Mouse (Mus musculus) right cerebral cortex, adult 2 months (tissue): ENCODE data around the gene Myo19.

ENCODE experiments used
- DNase-seq, 2 experiments: peaks; one replicate each; pipeline ENCODE4 v3.0.0; 2021 to 2022; ENCODE audit warnings: low spot score in 2 of 2

Gene Myo19

DNA sequence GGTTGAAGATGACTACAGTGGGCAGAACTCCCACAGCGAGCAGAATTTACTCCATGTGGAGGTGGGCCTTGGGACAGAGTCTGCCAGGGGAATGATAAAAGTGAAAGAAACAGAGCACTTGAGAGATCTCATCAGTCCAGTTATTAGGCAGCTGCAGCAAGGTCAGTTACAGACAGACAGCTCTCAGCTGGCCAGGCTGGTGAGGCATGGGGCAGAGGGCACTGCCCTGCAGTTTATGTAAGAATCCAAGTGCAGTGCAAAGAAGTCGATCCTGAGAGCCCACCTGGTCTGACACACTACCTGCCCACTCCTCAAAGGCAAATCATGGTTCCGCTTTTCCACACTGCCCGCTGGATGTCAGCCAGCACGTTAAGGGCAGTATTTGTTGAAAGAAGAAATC, 6.3 kb downstream of the Myo19 start:
- peak in 1 of 2 experiments; percentile 30 for DNase-seq

GRCm38 (mm10) chr11:84886767-84887511, 7.0 kb downstream of the Myo19 start:
- no peak for DNase-seq

DNA sequence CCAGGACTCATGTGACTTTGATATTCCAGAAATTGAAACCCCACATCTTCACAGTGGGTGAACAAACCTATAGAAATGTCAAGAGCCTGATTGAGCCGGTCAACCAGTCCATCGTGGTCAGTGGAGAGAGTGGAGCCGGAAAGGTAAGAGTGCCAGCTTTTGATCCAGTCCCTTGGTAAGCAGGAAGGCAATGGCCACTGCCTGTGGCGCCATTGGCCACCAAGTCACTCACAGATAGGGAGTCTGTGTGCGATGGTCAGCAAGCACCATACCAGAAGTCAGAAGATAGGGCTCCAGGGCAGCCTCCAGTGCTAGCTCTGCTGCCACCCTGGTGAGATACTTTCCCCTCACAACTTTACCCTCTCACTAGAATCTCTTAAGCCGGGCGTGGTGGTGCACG, 8.1 kb downstream of the Myo19 start:
- DNase-seq, result no peak

DNA sequence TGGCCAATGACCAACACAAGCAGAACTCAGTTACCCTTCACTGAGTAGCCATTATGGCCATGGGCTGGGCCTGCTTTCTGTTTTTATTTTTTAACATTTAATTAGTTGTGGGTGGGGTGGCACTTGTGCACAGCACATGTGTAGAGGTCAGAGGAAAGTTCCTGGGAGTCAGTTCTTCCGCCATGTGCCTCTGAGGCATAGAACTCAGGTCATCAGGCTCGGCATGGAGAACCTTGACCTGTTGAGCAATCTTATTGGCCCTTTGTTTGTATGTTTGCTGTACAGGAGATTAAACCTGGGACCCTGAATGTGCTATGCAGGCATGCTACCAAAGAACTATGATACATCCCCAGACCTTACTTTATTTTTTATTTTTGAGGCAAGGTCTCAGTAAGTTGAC, 9.5 kb downstream of the Myo19 start:
- no peak for DNase-seq

DNA sequence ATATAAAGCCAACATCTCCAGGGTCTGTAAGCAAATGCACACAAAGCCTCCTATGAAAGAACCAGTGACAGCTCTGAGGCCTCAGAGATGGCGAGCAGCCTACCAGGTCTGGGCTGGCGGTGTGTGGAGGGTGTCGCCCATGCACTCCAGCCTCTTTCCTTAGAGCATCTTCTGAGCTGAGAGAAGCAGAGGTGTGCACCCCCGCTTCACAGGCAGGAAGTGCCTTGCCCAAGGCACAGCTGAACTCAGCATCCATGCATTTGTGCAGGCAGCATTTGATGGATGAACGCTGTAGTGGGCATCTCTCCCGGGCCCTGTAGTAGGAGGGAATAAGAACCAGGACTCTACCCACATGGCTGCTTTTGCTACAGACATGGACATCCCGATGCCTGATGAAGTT, 11.8 kb downstream of the Myo19 start:
- no peak for DNase-seq

- no peak for DNase-seq
Observed at GRCm38 (mm10) chr11:84893113-84893512, 13.2 kb downstream of the Myo19 start.

GRCm38 (mm10) chr11:84904597-84905144, 24.7 kb downstream of the Myo19 start:
- DNase-seq, result peak; percentile 44 to 48

DNA sequence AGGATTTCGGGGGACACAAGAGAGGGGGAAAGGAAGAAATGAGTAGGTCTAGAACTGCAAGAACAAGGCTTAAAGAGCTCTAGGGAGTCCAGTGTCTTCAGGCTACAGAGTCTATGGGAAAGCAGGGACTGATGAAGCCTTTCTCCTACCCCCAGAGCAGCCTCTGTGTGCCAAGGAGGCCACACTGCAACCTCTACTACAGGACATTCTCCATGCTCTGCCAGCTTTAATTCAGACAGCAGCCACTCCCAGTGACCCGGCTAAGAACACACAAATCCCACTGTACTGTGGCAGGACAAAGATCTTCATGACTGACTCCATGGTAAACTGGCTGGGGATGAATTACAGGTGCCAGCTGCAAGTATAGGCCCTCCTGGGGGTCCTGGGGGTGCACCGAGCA, 27.1 kb downstream of the Myo19 start:
- no peak for DNase-seq

DNA sequence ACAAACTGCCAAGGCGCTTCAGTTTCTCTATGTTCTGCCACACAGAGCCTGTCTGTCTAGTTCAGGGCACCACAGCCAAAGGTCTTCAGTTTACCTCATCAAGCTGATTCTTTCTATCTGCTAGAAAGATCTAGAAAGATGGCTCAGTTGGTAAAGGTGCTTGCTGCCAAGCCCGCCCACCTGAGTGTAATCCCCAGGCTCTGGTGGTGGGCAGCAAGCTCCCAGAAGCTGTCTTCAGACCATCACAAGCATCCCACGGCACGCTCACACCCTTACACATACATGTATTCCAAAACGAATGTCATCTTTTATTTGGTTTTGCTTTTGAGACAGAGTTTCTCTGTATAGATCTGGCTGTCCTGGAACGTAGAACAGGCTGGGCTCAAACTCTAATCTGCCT, 28.5 kb downstream of the Myo19 start:
- no peak for DNase-seq

- DNase-seq, result no peak
Observed at GRCm38 (mm10) chr11:84910411-84910810, 30.5 kb downstream of the Myo19 start.

GRCm38 (mm10) chr11:84914673-84915072, 34.7 kb downstream of the Myo19 start:
- no peak for DNase-seq

DNA sequence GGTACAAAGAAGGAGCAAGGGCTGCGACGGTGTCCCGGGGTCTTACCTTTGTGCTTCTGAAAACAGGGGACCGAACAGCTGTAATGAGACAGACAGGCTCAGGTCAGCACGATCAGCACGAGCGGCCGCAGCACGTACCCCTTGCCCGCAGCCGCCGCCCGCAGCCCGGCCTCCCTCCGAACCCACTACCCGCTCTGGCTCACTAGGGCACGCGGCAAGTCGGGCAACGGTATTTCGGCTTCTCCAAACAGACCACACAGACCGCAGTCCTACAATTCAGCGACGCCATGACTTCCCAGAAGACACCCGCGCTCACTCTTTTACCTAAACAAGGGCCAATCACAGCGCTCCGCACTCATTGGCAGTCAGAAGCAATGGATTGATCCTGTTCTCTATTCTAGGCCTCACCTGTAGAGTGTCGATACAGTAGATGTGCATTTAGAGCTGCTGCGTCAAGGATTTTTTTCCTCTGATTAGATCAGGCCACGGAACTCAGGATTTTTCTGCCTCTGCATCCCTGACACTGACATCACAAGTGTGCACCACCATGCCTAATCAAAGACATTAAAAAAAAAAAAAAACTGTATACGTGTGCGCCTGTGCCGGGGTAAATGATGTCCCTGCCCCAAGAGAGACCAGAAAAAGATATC, 36.2 kb downstream of the Myo19 start, which contains the start of gene Znhit3:
Gene Znhit3 (minus strand): TSS at position 314 of the 650 bp plus-strand sequence.
- DNase-seq, result peak; percentile 93 to 95

DNA sequence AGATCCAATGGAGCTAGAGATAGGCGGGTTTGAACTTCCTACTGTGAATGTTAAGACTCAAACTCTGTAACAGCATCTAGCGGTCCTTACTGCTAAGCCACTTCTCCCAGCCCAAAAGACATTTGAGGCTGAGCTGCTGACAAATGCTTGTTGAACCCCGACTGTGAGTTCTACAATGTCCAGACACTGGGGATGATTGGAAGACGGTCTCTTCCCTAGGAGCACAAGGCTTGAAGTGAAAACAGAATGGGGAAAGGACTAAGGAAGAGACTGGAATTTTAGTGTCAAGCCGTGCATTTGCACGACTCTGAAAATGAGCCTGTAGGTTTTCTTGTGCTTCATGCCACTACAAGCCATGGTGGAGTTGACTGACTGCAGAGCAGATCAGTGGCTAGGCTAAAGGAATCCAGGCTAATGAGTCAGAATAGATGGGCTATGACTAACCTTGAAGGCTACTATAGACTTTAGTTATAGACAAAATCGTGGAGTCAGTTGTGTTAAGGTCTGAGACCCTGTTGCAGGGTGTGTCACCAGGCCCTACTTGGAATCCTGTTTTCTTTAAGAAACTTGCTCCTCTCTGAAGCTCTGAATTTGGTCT, 36.9 kb downstream of the Myo19 start:
- no peak for DNase-seq

GRCm38 (mm10) chr11:84918425-84918824, 38.5 kb downstream of the Myo19 start:
- DNase-seq, result peak; percentile 90 to 92

DNA sequence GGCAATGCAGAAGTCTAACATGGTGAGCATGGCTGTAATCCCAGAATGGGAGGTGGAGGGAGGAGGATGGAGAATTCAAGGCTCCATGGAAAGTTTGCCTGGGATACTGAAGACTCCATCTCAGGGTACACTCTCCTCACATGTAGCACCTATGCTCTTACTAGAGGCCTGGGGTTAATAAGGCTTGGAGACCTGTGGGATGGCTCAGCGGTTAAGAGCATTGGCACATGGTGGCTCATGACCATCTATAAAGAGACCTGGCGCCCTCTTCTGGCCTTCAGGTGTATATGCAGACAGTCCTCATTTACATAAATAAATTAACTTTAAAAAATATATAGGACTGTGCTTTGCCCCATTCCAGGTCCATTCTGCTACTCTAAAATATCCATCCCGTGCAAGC, 39.3 kb downstream of the Myo19 start:
- no peak for DNase-seq

- no peak for DNase-seq
Observed at GRCm38 (mm10) chr11:84919951-84920350, 40.0 kb downstream of the Myo19 start.

DNA sequence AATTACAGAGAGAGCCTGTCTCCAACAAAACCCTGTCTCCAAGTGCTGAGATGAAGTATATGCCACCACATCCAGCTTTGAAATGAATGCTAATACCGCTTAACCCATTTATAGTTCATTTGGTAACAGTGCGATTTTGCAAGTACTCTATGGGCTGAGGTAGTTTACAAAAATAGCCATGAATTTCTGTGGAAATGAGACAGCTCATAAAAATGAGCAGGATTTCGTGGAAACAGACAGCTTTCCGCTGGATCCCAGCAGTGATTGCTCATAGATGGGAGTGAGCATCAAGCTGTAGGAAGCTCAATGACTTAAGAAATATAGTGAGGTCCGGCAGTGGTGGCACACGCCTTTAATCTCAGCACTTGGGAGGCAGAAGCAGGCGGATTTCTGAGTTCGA, 41.0 kb downstream of the Myo19 start:
- DNase-seq, result peak in 1 of 2 experiments; percentile 29

DNA sequence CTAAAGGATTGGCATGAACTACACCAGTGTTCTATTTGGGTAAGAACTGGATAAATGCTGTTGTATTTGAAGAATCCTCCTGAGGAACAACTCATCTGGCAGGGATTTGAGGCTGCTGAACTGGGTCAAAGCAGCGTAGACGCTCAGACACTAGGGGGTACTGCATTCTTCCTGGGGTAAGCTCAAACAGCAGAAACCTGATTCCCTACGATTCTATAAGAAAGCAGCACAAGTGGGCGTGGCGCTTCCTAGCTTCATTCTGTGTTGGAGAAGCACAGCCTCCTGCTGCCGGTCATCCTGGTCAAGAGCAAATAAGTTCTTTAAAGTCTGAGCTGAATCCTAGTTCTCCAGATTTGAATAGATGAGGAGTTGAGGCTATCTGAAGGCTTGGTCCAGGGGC, 52.3 kb downstream of the Myo19 start:
- no peak for DNase-seq

DNA sequence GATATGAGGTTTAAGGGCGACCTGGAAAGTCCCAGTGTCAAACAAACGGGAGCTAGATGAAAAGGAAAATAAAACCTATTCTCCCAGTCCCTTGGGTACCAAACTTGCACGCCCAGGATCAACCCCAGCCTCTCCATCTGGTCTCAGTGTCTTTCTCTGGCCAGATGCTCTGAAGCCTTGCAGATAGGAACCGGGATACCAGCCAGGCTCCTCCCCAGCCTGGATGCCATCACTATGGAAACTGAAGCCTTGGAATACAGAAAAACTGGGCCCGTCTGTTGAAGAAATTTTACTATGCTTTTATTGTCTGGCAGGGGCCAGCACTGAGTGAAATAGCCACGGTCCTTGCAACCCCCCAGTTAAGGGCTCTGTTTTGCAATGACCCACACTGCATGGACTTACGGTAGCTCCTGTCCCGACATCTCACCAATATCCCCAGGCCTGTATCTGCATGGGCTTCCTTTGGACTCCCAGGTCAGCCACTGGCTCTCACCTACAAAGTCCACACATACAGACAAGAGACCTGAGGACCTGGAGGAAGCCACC, 59.6 kb downstream of the Myo19 start:
- DNase-seq, result peak; percentile 62 to 70

DNA sequence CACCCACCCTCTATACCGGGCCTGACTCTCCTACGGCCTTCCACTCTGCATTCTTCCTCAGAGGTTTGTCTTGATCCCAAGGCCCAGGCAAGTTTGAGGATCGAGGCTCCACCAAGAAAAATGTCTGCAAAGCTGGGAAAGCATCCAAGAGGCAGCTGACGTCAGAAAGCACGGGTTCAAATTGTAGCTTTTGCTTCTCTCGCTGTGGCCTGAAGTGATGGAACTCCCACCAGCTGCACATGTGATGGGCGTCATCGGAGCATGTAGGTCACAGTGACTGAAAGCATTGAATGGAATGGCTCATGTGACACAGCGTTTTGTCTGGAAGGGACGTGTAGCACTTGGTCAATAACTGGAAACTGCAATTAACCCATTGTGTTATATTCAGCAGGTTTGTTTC, 60.2 kb downstream of the Myo19 start:
- DNase-seq, result no peak

DNA sequence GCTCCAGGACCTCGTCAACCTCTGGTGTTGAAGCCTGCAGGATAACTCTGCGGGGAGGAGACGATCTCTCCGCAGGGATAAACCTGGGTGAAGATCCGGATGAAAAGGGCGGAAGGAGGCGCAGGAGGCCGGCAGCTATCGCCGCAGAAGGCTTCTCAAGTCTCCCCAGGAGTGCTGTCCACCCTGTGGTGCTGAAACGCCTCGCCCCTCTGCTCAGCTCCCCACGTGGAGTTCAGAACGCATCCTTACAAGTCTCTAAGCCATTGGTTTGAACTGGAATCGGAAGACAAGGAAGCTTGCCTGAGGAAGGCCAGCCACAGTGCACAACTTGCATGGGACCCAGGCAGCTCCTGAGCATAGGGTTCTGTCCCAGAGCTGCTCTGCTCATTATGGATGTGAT, 64.0 kb downstream of the Myo19 start:
- DNase-seq, result no peak

DNA sequence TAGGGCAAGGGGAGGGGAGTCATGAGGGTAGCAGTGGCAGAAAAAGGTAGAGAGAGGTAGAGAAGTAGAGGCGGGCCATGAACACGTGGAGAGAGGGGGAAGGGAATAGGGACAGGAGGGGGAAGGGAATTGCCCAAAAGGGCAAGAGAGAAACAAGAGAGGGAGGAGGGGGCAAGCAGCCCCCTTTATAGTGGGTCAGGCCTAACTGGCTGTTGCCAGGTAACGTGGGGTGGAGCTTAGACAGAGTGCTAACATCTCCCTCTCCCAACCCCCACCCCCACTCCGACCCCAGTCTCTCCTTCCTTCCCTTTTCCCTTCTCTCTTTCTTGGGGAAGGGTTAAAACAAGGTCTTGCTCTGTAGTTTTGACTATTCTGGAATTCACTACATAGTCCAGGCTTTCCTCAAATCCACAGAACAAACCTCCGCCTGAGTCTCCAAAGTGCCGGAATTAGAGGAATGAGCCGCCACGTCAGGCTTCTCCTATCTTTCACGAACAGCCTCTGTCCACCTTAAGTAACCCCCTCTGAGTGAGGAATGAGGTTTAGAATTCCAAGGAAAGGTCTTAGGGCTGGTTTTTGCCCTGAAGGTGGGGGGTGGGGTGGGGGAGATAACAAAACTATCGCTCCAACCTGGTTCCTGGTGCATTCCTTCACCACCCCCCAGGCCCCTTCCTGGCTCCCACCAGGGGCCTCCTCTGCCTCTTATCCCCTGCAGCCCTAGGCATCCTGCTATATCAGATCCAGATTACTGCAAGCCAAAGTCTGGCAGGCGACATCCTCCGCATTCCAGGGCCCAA, 64.9 kb downstream of the Myo19 start:
- DNase-seq, result no peak
